Mouse (Mus musculus) erythroblast, embryonic 14.5 days (primary cell): Measurements from ENCODE around the gene Crocc2. TPM values are rescaled to one million over a fixed set of nuclear protein-coding genes. Genes with fewer than 3 reads are reported as not detected.

Experiments
- H3K27me3 ChIP-seq: 2 replicates; pipeline ENCODE4 v1.6.1; 2012; ENCODE audit warnings: inconsistent platforms; ENCODE audit not compliant: control insufficient read depth
- H3K36me3 ChIP-seq: 2 replicates; pipeline ENCODE4 v1.6.1; 2012; ENCODE audit warnings: mild to moderate bottlenecking, inconsistent platforms; ENCODE audit not compliant: control insufficient read depth
- H3K4me1 ChIP-seq: 2 replicates; pipeline ENCODE4 v1.6.1; 2012; ENCODE audit warnings: inconsistent platforms; ENCODE audit not compliant: control insufficient read depth
- H3K4me3 ChIP-seq: replicated peaks from 2 replicates; pipeline ENCODE3; 2012; ENCODE audit warnings: moderate library complexity, mild to moderate bottlenecking, inconsistent platforms
- H3K9me3 ChIP-seq: 2 replicates; pipeline ENCODE4 v1.6.1; 2012; ENCODE audit warnings: low read length, inconsistent platforms, mixed read lengths; ENCODE audit not compliant: control insufficient read depth
- GATA1 ChIP-seq: IDR thresholded peaks from 2 replicates; pipeline ENCODE4 v1.6.1; 2012; ENCODE audit warnings: low read length, inconsistent platforms, mixed read lengths
- TAL1 ChIP-seq: IDR thresholded peaks from 3 replicates; pipeline ENCODE4 v1.6.1; 2012; ENCODE audit warnings: low read length, inconsistent platforms, mixed read lengths
- polyA plus RNA-seq: library from polyadenylated mRNA; stranded (reverse); fragments of >175 nt; gene quantifications from 2 replicates; pipeline ENCODE4 v1.2.3, GENCODE M21; 2012

The Crocc2 gene
- polyA plus RNA-seq, 1 experiment = not detected

DNA sequence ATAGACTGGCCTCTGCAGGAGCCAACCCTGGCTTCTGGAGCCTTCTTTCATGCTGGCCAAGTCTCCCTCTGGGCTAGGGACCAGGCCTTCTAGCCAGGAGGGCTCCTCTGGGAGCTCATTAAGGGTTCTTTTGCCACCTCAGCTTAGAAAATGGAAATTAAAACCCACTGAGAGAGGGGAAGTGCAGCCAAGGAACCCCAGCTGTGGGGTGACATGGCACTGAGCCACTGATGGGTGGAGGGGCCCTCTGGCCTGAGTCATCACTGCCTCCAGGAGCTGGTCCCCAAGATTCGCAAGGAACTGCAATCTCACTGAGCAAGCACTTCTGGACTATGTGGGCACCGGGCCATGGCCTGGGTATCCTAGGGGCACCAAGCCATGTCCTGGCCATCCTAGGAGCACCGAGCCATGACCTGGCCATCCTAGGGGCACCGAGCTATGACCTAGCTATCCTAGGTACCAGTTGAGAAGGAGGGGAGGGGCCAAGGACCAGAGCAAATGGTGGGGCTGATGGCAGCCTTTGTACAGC lies 39.1 kb downstream of the Crocc2 start:
- Histone ChIP-seq H3K9me3 (no peaks in the 10 kb centered on the region), H3K4me3 (no peak overlapping the region), H3K27me3 (no peaks in the 10 kb centered on the region), H3K4me1 (no peaks in the 10 kb centered on the region), H3K36me3 (no peaks in the 10 kb centered on the region)
- TF ChIP-seq TAL1 (no peak), GATA1 (no peak)

DNA sequence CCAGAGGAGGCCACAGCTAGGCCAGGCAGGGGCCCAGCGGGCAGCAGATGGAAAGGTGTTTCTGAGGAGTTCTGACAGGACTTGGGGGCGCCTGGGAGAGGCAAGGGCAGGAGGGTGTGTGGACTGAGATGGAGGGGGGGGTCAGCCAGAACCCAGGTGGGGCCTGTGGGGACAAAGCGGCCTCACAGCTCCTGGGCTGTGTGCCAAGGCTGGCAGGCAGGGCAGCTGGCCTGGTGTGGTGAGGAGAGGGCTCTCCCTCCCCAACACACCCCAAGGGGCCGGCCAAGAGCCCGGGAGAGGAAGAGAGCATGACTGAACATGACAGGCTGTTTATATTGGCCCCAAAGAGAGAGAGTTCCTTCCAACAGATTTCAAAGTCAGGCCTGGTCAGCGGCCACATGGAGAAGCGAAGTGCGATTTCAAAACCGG lies 41.7 kb downstream of the Crocc2 start:
- Histone ChIP-seq H3K9me3 (no peaks in the 10 kb centered on the region), H3K4me3 (no peak overlapping the region), H3K36me3 (no peaks in the 10 kb centered on the region), H3K4me1 (no peaks in the 10 kb centered on the region), H3K27me3 (no peaks in the 10 kb centered on the region)
- TF ChIP-seq GATA1 = no peak
- TF ChIP-seq TAL1 = no peak

GRCm38 (mm10) chr1:93211019-93211418 lies 42.5 kb downstream of the Crocc2 start:
- H3K36me3 ChIP-seq = no peaks in the 10 kb centered on the region
- H3K4me1 ChIP-seq = no peaks in the 10 kb centered on the region
- H3K27me3 ChIP-seq = no peaks in the 10 kb centered on the region
- TF ChIP-seq GATA1 = no peak
- TF ChIP-seq TAL1 = no peak
- no peak overlapping the region for H3K4me3 ChIP-seq
- no peaks in the 10 kb centered on the region for H3K9me3 ChIP-seq

GRCm38 (mm10) chr1:93211549-93212220 lies 43.2 kb downstream of the Crocc2 start:
- no peaks in the 10 kb centered on the region for H3K36me3 ChIP-seq
- H3K9me3 ChIP-seq = no peaks in the 10 kb centered on the region
- no peaks in the 10 kb centered on the region for H3K27me3 ChIP-seq
- H3K4me3 ChIP-seq = no peak overlapping the region
- no peaks in the 10 kb centered on the region for H3K4me1 ChIP-seq
- TF ChIP-seq TAL1 (no peak), GATA1 (no peak)

DNA sequence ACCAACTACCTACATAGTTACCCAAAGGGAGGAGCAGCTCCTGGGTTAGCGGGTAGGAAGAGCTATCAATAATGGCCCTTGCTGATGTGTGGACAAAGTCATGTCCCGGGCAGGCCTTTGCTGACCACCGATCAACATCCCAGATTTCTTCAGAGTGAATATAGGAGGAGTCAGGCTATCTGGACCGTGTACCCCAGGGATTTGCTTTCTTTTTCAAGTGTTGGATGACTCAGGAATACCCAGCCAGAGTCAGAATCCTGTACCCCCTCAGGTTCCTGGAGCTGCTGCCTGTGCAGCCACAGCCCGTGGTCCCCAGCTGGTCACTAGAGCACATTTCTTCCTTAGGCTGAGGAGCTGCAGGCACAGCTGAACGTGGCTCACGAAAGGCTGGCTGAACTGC lies 43.9 kb downstream of the Crocc2 start:
- no peak overlapping the region for H3K4me3 ChIP-seq
- no peaks in the 10 kb centered on the region for H3K36me3 ChIP-seq
- no peaks in the 10 kb centered on the region for H3K27me3 ChIP-seq
- H3K4me1 ChIP-seq = no peaks in the 10 kb centered on the region
- TF ChIP-seq GATA1 = no peak
- TF ChIP-seq TAL1 = no peak
- no peaks in the 10 kb centered on the region for H3K9me3 ChIP-seq

DNA sequence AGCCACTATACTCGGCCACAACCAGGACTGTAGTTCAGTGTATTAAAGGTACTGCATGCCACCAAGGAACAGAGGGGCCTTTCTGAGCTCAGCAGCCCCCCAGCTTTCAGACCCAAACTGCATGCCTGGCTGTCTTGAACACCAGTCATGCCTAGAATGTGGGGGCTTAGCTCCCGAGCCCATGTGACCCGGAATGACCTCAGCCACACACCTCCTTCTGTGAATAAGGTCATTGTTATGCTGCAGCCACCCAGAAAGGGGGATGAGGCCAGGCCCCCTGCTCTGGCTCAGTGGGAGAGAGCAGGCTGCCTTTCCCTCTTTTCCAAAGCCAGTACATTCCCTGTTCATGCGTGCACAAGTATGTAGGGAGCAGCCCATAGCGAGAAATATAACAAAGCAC lies 46.1 kb downstream of the Crocc2 start:
- Histone ChIP-seq H3K9me3 (no peaks in the 10 kb centered on the region), H3K4me3 (no peak overlapping the region)

DNA sequence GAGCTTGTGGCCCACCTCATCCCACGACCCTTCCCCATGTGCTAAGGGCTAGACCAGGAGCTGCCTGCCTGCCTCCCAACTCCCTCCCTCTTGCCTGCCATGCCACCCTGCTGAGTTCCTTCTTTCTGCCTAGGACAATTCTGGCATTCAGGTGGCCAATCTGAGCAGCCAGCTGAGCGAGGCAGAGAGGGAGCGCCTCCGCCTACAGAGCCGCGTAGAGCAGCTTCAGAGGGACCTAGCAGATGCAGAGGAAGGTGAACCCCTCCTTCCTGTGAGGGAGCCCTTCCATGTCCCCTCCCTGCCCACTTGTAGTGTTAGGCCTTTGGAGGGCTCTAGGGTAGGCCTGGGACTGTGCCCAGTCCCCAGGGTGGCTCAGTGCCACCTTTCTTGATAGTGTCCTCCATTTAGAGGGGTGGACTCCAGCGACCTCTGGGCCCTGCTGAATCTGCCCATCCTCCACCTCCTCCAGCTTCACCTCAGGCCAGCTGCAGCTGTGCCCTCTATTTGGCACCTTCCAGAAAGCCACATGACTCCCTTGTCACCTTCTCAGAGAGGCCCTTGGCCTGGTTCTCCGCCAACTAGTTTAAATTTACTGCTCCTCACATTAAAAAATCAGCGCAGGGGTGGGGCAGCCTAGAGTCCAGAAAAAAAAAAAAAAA lies 48.4 kb downstream of the Crocc2 start:
- Histone ChIP-seq H3K36me3 (no peaks in the 10 kb centered on the region), H3K27me3 (no peaks in the 10 kb centered on the region), H3K4me3 (no peak overlapping the region), H3K9me3 (no peaks in the 10 kb centered on the region), H3K4me1 (no peaks in the 10 kb centered on the region)
- no peak for TF ChIP-seq GATA1
- TF ChIP-seq TAL1 = no peak

More for the DNA sequence above, 46.1 kb downstream of the Crocc2 start:
- Histone ChIP-seq H3K4me1 (no peaks in the 10 kb centered on the region), H3K27me3 (no peaks in the 10 kb centered on the region), H3K36me3 (no peaks in the 10 kb centered on the region)
- TF ChIP-seq TAL1 (no peak), GATA1 (no peak)

- Histone ChIP-seq H3K9me3 (no peaks in the 10 kb centered on the region), H3K36me3 (no peaks in the 10 kb centered on the region), H3K27me3 (no peaks in the 10 kb centered on the region), H3K4me3 (no peak overlapping the region), H3K4me1 (no peaks in the 10 kb centered on the region)
- TF ChIP-seq TAL1 (no peak), GATA1 (no peak)
Observed at GRCm38 (mm10) chr1:93217530-93217929, 49.0 kb downstream of the Crocc2 start.

DNA sequence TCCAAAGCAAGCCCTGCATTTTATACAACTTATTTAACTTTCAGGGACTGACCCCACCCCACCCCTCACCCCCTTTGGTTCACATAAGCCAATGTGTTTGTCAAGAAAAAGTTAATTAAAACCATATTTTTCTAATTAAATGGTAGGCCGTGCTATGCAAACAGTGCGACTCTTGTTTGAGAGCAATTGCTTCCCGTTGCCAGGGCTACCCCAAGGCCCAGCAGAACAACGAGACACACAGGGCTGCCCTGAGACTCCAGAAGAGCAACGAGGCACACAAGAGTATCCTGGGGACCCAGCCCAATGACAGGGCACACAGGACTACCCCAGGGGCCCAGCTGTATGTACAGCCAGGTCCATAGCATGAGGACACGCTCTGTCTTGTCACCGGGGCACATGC lies 52.3 kb downstream of the Crocc2 start:
- Histone ChIP-seq H3K9me3 (no peaks in the 10 kb centered on the region), H3K36me3 (no peaks in the 10 kb centered on the region), H3K27me3 (0 out of 2 replicates have a peak, but pooled peaks cover 3% of the 10 kb centered on the region), H3K4me3 (no peak overlapping the region), H3K4me1 (no peaks in the 10 kb centered on the region)
- TF ChIP-seq TAL1 (no peak), GATA1 (no peak)
